Mouse (Mus musculus) B cell, adult 2 months (primary cell): ENCODE results near the gene Tuba1b.

Experiments used
- DNase-seq, 2 experiments: peaks; one replicate each; pipeline ENCODE4 v3.0.0; 2022

Tuba1b gene

GRCm38 (mm10) chr15:98884106-98884505 lies 50.3 kb downstream of the Tuba1b start:
- DNase-seq, result no peak

GRCm38 (mm10) chr15:98883661-98884060 lies 50.7 kb downstream of the Tuba1b start:
- no peak for DNase-seq

- DNase-seq, result no peak
These were observed 52.7 kb downstream of the Tuba1b start for GRCm38 (mm10) chr15:98881656-98882008.
